Mouse (Mus musculus) embryonic stem cell, embryonic (primary cell): ENCODE measurements at regions not wholly inside any gene's neighbourhood (a gene's known extent, or its start where the extent isn't known, plus 50 kb on each side); places are given as distances from the start of the nearest gene placed in this dataset.

Experiments
- CTCF ChIA-PET, 4 experiments: fragments of 300-600 bp in 2 of 4; fragments of 350-600 bp in 2 of 4; sonication (Branson Sonifier 250); formaldehyde crosslinking; loops; one replicate each; lab custom pipeline; 2022; ENCODE audit warnings: inconsistent platforms in 2 of 4; lab: Charles Lee
- POLR2A ChIA-PET, 4 experiments: fragments of 300-600 bp in 2 of 4; fragments of 350-600 bp in 2 of 4; sonication (Branson Sonifier 250); formaldehyde crosslinking; loops; one replicate each; lab custom pipeline; 2022; ENCODE audit warnings: antibody characterized with exemption in 4 of 4, inconsistent platforms in 1 of 4; lab: Charles Lee

GRCm38 (mm10) chr2:137243914-137244313, 127.5 kb upstream of the Jag1 start:
- CTCF ChIA-PET = interaction anchor here in 1 of 4 experiments (0.6 kb wide), 1 partner anchor 508 kb away, joined by 5 read pairs; no protein-coding TSS in a partner anchor
- POLR2A ChIA-PET = interaction anchor here in 1 of 4 experiments (1.0 kb wide), 1 partner anchor 30 kb away, joined by 3 read pairs; no protein-coding TSS in a partner anchor

GRCm38 (mm10) chr2:137236961-137237360, 120.5 kb upstream of the Jag1 start:
- ChIA-PET CTCF (no interaction called here), POLR2A (no interaction called here)

GRCm38 (mm10) chr2:137233936-137234335, 117.5 kb upstream of the Jag1 start:
- ChIA-PET CTCF (no interaction called here), POLR2A (interaction anchor here in 1 of 4 experiments (0.6 kb wide), 1 partner anchor 620 kb away, joined by 3 read pairs; no protein-coding TSS in a partner anchor)

GRCm38 (mm10) chr2:137231161-137231560, 114.7 kb upstream of the Jag1 start:
- ChIA-PET CTCF (no interaction called here), POLR2A (no interaction called here)

GRCm38 (mm10) chr2:137229422-137230069, 113.1 kb upstream of the Jag1 start:
- ChIA-PET CTCF (interaction anchor here in 1 of 4 experiments (0.7 kb wide), 1 partner anchor 705 kb away, joined by 3 read pairs; no protein-coding TSS in a partner anchor), POLR2A (no interaction called here)

GRCm38 (mm10) chr2:137227495-137227894, 111.1 kb upstream of the Jag1 start:
- POLR2A ChIA-PET = no interaction called here
- CTCF ChIA-PET = no interaction called here

- ChIA-PET POLR2A (no interaction called here), CTCF (no interaction called here)
Measured at GRCm38 (mm10) chr2:137224702-137225552, 108.5 kb upstream of the Jag1 start.

- CTCF ChIA-PET = no interaction called here
- POLR2A ChIA-PET = no interaction called here
Measured at GRCm38 (mm10) chr2:137215697-137216096, 99.3 kb upstream of the Jag1 start.

- CTCF ChIA-PET = no interaction called here
Measured at GRCm38 (mm10) chr2:137207846-137208245, 91.4 kb upstream of the Jag1 start.

GRCm38 (mm10) chr2:137204274-137204850, 87.9 kb upstream of the Jag1 start:
- ChIA-PET POLR2A (no interaction called here), CTCF (no interaction called here)

More at GRCm38 (mm10) chr2:137207846-137208245, 91.4 kb upstream of the Jag1 start:
- POLR2A ChIA-PET = no interaction called here

GRCm38 (mm10) chr2:137200101-137200500, 83.7 kb upstream of the Jag1 start:
- POLR2A ChIA-PET = no interaction called here
- CTCF ChIA-PET = no interaction called here

GRCm38 (mm10) chr2:137192183-137192582, 75.7 kb upstream of the Jag1 start:
- ChIA-PET CTCF (no interaction called here), POLR2A (no interaction called here)

GRCm38 (mm10) chr2:137169176-137169575, 52.7 kb upstream of the Jag1 start:
- ChIA-PET POLR2A (no interaction called here), CTCF (no interaction called here)

GRCm38 (mm10) chr2:137168626-137169025, 52.2 kb upstream of the Jag1 start:
- POLR2A ChIA-PET = interaction anchor here in 1 of 4 experiments (0.6 kb wide), 1 partner anchor 173 kb away, joined by 3 read pairs; no protein-coding TSS in a partner anchor
- CTCF ChIA-PET = no interaction called here
